Mouse (Mus musculus): ENCODE measurements at regions not wholly inside any gene's neighbourhood (a gene's known extent, or its start where the extent isn't known, plus 50 kb on each side); places are given as distances from the start of the nearest gene placed in this dataset.

- H3K9ac ChIP-seq (ENCODE audit: low read depth, low read length), result no peak overlapping the region
- H3K9me3 ChIP-seq (ENCODE audit: control insufficient read depth, low read length), result no peaks in the 10 kb centered on the region
- ATAC-seq (ENCODE audit: low read depth), result no peak
- 0 out of 2 replicates have a peak, but pooled peaks cover 4% of the 10 kb centered on the region for H3K4me1 ChIP-seq (ENCODE audit: control insufficient read depth, insufficient read depth, low read length)
- no peak overlapping the region for H3K4me2 ChIP-seq (ENCODE audit: low read depth, low read length)
- peak; percentile 57 for DNase-seq (ENCODE audit: low spot score)
- H3K36me3 ChIP-seq (ENCODE audit: control insufficient read depth, insufficient read depth, low read length), result no peaks in the 10 kb centered on the region
- no peak overlapping the region for H3K4me3 ChIP-seq (ENCODE audit: low read depth, low read length)
- no peaks in the 10 kb centered on the region for H3K27me3 ChIP-seq (replicated peaks; ENCODE audit: control insufficient read depth, insufficient read depth, low read length)
- 52% methylated on average over 3 of the region's 3 CpGs for WGBS
- no peak overlapping the region for H3K27ac ChIP-seq (replicated peaks; ENCODE audit: low read depth, low read length)
Observed at GRCm38 (mm10) chr10:53482919-53483318, 103.2 kb upstream of the Cep85l start.

GRCm38 (mm10) chr10:53470200-53470599 is 90.5 kb upstream of the Cep85l start:
- no peak for ATAC-seq (ENCODE audit: low read depth)
- H3K9me3 ChIP-seq (ENCODE audit: control insufficient read depth, low read length), result peaks cover 17% of the 10 kb centered on the region
- H3K27ac ChIP-seq (replicated peaks; ENCODE audit: low read depth, low read length), result no peak overlapping the region
- DNase-seq (ENCODE audit: low spot score), result no peak
- H3K27me3 ChIP-seq (replicated peaks; ENCODE audit: control insufficient read depth, insufficient read depth, low read length), result no peaks in the 10 kb centered on the region
- H3K4me1 ChIP-seq (ENCODE audit: control insufficient read depth, insufficient read depth, low read length), result no peaks in the 10 kb centered on the region; the same call in 1 of the 2 replicates
- H3K36me3 ChIP-seq (ENCODE audit: control insufficient read depth, insufficient read depth, low read length), result no peaks in the 10 kb centered on the region
- no peak overlapping the region for H3K4me2 ChIP-seq (ENCODE audit: low read depth, low read length)
- H3K4me3 ChIP-seq (ENCODE audit: low read depth, low read length), result no peak overlapping the region
- 85% methylated on average over 3 of the region's 3 CpGs for WGBS
- no peak overlapping the region for H3K9ac ChIP-seq (ENCODE audit: low read depth, low read length)

- WGBS, result 72% methylated on average over 1 of the region's 1 CpGs
- H3K4me2 ChIP-seq (ENCODE audit: low read depth, low read length), result no peak overlapping the region
- ATAC-seq (ENCODE audit: low read depth) (no peak; the same call in 1 of the 2 replicates), DNase-seq (ENCODE audit: low spot score) (peak; percentile 64)
- peaks cover 17% of the 10 kb centered on the region for H3K9me3 ChIP-seq (ENCODE audit: control insufficient read depth, low read length)
- 0 out of 2 replicates have a peak overlapping the region, but pooled peaks have one; percentile 15 for H3K27ac ChIP-seq (replicated peaks; ENCODE audit: low read depth, low read length)
- no peaks in the 10 kb centered on the region for H3K27me3 ChIP-seq (replicated peaks; ENCODE audit: control insufficient read depth, insufficient read depth, low read length)
- H3K4me3 ChIP-seq (ENCODE audit: low read depth, low read length), result no peak overlapping the region
- no peak overlapping the region for H3K9ac ChIP-seq (ENCODE audit: low read depth, low read length)
- no peaks in the 10 kb centered on the region; the same call in 1 of the 2 replicates for H3K4me1 ChIP-seq (ENCODE audit: control insufficient read depth, insufficient read depth, low read length)
- no peaks in the 10 kb centered on the region for H3K36me3 ChIP-seq (ENCODE audit: control insufficient read depth, insufficient read depth, low read length)
Observed at GRCm38 (mm10) chr10:53469611-53470010, 89.9 kb upstream of the Cep85l start.

GRCm38 (mm10) chr10:53468293-53468545 is 88.5 kb upstream of the Cep85l start:
- peaks cover 17% of the 10 kb centered on the region for H3K9me3 ChIP-seq (ENCODE audit: control insufficient read depth, low read length)
- H3K4me3 ChIP-seq (ENCODE audit: low read depth, low read length), result no peak overlapping the region
- no peaks in the 10 kb centered on the region for H3K36me3 ChIP-seq (ENCODE audit: control insufficient read depth, insufficient read depth, low read length)
- DNase-seq (ENCODE audit: low spot score), result no peak
- H3K4me1 ChIP-seq (ENCODE audit: control insufficient read depth, insufficient read depth, low read length), result no peaks in the 10 kb centered on the region; the same call in 1 of the 2 replicates
- no peak overlapping the region for H3K9ac ChIP-seq (ENCODE audit: low read depth, low read length)
- no peak overlapping the region for H3K27ac ChIP-seq (replicated peaks; ENCODE audit: low read depth, low read length)
- WGBS, result 89% methylated on average over 3 of the region's 3 CpGs
- H3K4me2 ChIP-seq (ENCODE audit: low read depth, low read length), result no peak overlapping the region
- no peaks in the 10 kb centered on the region for H3K27me3 ChIP-seq (replicated peaks; ENCODE audit: control insufficient read depth, insufficient read depth, low read length)
- ATAC-seq (ENCODE audit: low read depth), result no peak

GRCm38 (mm10) chr10:53467472-53468292 is 87.9 kb upstream of the Cep85l start:
- H3K9ac ChIP-seq (ENCODE audit: low read depth, low read length), result no peak overlapping the region
- H3K4me1 ChIP-seq (ENCODE audit: control insufficient read depth, insufficient read depth, low read length), result peaks cover 2% of the 10 kb centered on the region
- DNase-seq (ENCODE audit: low spot score) (peak; percentile 23), ATAC-seq (ENCODE audit: low read depth) (no peak)
- no peaks in the 10 kb centered on the region for H3K36me3 ChIP-seq (ENCODE audit: control insufficient read depth, insufficient read depth, low read length)
- H3K27me3 ChIP-seq (replicated peaks; ENCODE audit: control insufficient read depth, insufficient read depth, low read length), result no peaks in the 10 kb centered on the region
- H3K4me3 ChIP-seq (ENCODE audit: low read depth, low read length), result no peak overlapping the region
- H3K9me3 ChIP-seq (ENCODE audit: control insufficient read depth, low read length), result peaks cover 17% of the 10 kb centered on the region
- no peak overlapping the region for H3K27ac ChIP-seq (replicated peaks; ENCODE audit: low read depth, low read length)
- WGBS, result 79% methylated on average over 3 of the region's 3 CpGs
- H3K4me2 ChIP-seq (ENCODE audit: low read depth, low read length), result no peak overlapping the region

GRCm38 (mm10) chr10:53466851-53467250 is 87.1 kb upstream of the Cep85l start:
- peaks cover 7% of the 10 kb centered on the region for H3K4me1 ChIP-seq (ENCODE audit: control insufficient read depth, insufficient read depth, low read length)
- H3K4me2 ChIP-seq (ENCODE audit: low read depth, low read length), result no peak overlapping the region
- H3K27ac ChIP-seq (replicated peaks; ENCODE audit: low read depth, low read length), result no peak overlapping the region; the same call in 1 of the 2 replicates
- WGBS, result 57% methylated on average over 1 of the region's 1 CpGs
- H3K4me3 ChIP-seq (ENCODE audit: low read depth, low read length), result no peak overlapping the region
- peaks cover 12% of the 10 kb centered on the region for H3K9me3 ChIP-seq (ENCODE audit: control insufficient read depth, low read length)
- H3K36me3 ChIP-seq (ENCODE audit: control insufficient read depth, insufficient read depth, low read length), result no peaks in the 10 kb centered on the region
- ATAC-seq (ENCODE audit: low read depth), result peak; percentile 55; the same call in 1 of the 2 replicates
- no peaks in the 10 kb centered on the region for H3K27me3 ChIP-seq (replicated peaks; ENCODE audit: control insufficient read depth, insufficient read depth, low read length)
- no peak overlapping the region for H3K9ac ChIP-seq (ENCODE audit: low read depth, low read length)
- peak; percentile 63 for DNase-seq (ENCODE audit: low spot score)

GRCm38 (mm10) chr10:53466261-53466660 is 86.5 kb upstream of the Cep85l start:
- no peak for DNase-seq (ENCODE audit: low spot score)
- Histone ChIP-seq H3K27me3 (replicated peaks; ENCODE audit: control insufficient read depth, insufficient read depth, low read length) (no peaks in the 10 kb centered on the region), H3K36me3 (ENCODE audit: control insufficient read depth, insufficient read depth, low read length) (no peaks in the 10 kb centered on the region), H3K4me2 (ENCODE audit: low read depth, low read length) (no peak overlapping the region), H3K9ac (ENCODE audit: low read depth, low read length) (no peak overlapping the region), H3K9me3 (ENCODE audit: control insufficient read depth, low read length) (peaks cover 6% of the 10 kb centered on the region), H3K4me3 (ENCODE audit: low read depth, low read length) (no peak overlapping the region), H3K27ac (replicated peaks; ENCODE audit: low read depth, low read length) (no peak overlapping the region; the same call in 1 of the 2 replicates), H3K4me1 (ENCODE audit: control insufficient read depth, insufficient read depth, low read length) (peaks cover 7% of the 10 kb centered on the region)
- no peak for ATAC-seq (ENCODE audit: low read depth)
- 67% methylated on average over 6 of the region's 6 CpGs for WGBS

GRCm38 (mm10) chr10:53464581-53464980 is 84.8 kb upstream of the Cep85l start:
- Histone ChIP-seq H3K27ac (replicated peaks; ENCODE audit: low read depth, low read length) (no peak overlapping the region), H3K4me1 (ENCODE audit: control insufficient read depth, insufficient read depth, low read length) (peaks cover 7% of the 10 kb centered on the region), H3K9me3 (ENCODE audit: control insufficient read depth, low read length) (no peaks in the 10 kb centered on the region), H3K4me3 (ENCODE audit: low read depth, low read length) (no peak overlapping the region), H3K27me3 (replicated peaks; ENCODE audit: control insufficient read depth, insufficient read depth, low read length) (no peaks in the 10 kb centered on the region), H3K9ac (ENCODE audit: low read depth, low read length) (no peak overlapping the region), H3K4me2 (ENCODE audit: low read depth, low read length) (no peak overlapping the region), H3K36me3 (ENCODE audit: control insufficient read depth, insufficient read depth, low read length) (no peaks in the 10 kb centered on the region)
- peak; percentile 13 for DNase-seq (ENCODE audit: low spot score)
- no peak for ATAC-seq (ENCODE audit: low read depth)

- DNase-seq (ENCODE audit: low spot score) (peak; percentile 13), ATAC-seq (ENCODE audit: low read depth) (no peak)
- Histone ChIP-seq H3K4me3 (ENCODE audit: low read depth, low read length) (no peak overlapping the region), H3K4me2 (ENCODE audit: low read depth, low read length) (no peak overlapping the region), H3K9ac (ENCODE audit: low read depth, low read length) (no peak overlapping the region), H3K9me3 (ENCODE audit: control insufficient read depth, low read length) (no peaks in the 10 kb centered on the region), H3K27ac (replicated peaks; ENCODE audit: low read depth, low read length) (no peak overlapping the region), H3K4me1 (ENCODE audit: control insufficient read depth, insufficient read depth, low read length) (peaks cover 7% of the 10 kb centered on the region), H3K27me3 (replicated peaks; ENCODE audit: control insufficient read depth, insufficient read depth, low read length) (no peaks in the 10 kb centered on the region), H3K36me3 (ENCODE audit: control insufficient read depth, insufficient read depth, low read length) (no peaks in the 10 kb centered on the region)
- 71% methylated on average over 6 of the region's 6 CpGs for WGBS
Observed at GRCm38 (mm10) chr10:53464006-53464405, 84.3 kb upstream of the Cep85l start.
